Mouse (Mus musculus) granulocyte monocyte progenitor cell, adult 5-6 weeks (primary cell): ENCODE data around the gene Dennd5a. TPM values are rescaled to one million over a fixed set of nuclear protein-coding genes. Genes with fewer than 3 reads are reported as not detected.

Source experiments
- ATAC-seq: replicated peaks from 2 replicates; pipeline ENCODE4 v1.8.0; 2016; ENCODE audit warnings: mild to moderate bottlenecking, moderate TSS enrichment, inconsistent platforms; ENCODE audit not compliant: poor library complexity, severe bottlenecking
- total RNA-seq, 2 experiments: library from RNA; stranded (forward) in 1 of 2; stranded (reverse) in 1 of 2; fragments of 200-712, 200-1000 nt in 1 of 2; fragments of >200 nt in 1 of 2; fragmentation: Nextera tagmentation in 1 of 2; gene quantifications; 2 replicates each; pipeline ENCODE4 v1.2.3; 2014 to 2017

Dennd5a gene
- total RNA-seq, 2 experiments from 2014 or later, result 52.4 to 79.8 TPM

GRCm38 (mm10) chr7:109849750-109850434 lies 110.4 kb downstream of the Dennd5a start:
- no peak for ATAC-seq

DNA sequence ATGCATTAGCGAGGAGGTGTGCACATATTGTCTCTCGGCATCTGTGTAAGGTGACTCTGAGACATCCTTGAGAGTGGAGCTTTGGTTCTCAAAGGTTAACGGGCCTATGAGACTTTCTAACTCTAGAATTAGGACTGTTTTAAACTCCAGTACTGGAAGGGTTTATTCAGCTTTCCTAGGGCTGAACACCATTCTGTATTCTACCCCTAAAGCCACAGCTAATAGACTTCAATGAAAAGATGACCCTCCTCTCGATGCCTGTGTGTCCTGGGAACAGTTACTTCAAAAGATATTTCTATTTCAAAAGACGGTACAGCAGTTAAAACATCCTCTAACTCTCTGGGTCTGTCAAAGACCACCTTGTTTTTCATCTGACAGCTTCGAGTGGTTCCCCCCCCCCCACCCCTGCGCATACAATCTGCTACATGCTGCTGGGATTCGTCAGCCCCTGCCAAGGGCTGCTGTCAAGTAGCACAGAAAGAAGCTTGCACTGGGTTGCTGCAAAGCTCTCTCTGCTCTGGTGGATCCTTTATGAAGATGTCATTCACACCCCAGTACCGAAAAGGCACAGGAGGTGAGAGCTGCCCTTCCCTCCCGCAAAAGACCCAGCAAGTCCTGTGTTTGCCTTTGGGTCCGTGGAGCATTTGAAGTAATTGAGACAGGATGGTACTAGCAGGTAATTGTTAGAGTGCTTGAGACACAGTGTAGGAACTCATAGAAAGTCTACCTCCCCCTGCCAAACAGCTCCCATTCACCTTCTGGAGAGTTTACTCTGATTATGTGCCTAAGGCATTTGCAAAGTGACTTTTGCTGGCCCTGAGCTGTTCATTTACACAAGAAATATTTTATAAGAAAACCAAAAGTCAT lies 111.2 kb downstream of the Dennd5a start:
- ATAC-seq, result no peak

- no peak for ATAC-seq
Observed at GRCm38 (mm10) chr7:109844100-109844499, 116.2 kb downstream of the Dennd5a start.

Other genes starting within 250 kb of the Dennd5a start
- not detected in 2 replicates for gene BC051019, start 236.6 kb downstream of the Dennd5a start, total RNA-seq (2014; fragmentation: Nextera tagmentation)
- gene BC051019, start 236.6 kb downstream of the Dennd5a start, total RNA-seq (2017), result not detected in 2 replicates
- not detected in 2 replicates for gene Ascl3, start 228.7 kb downstream of the Dennd5a start, total RNA-seq (2014; fragmentation: Nextera tagmentation)
- gene Ascl3, start 228.7 kb downstream of the Dennd5a start, total RNA-seq (2017), result not detected in 2 replicates
- gene Tmem9b, start 207.6 kb downstream of the Dennd5a start, total RNA-seq (2014; fragmentation: Nextera tagmentation), result 29.3 and 33.6 TPM in 2 replicates
- 20.3 and 28.0 TPM in 2 replicates for gene Tmem9b, start 207.6 kb downstream of the Dennd5a start, total RNA-seq (2017)
- not detected in 2 replicates for gene Nrip3, start 178.4 kb downstream of the Dennd5a start, total RNA-seq (2014; fragmentation: Nextera tagmentation)
- gene Nrip3, start 178.4 kb downstream of the Dennd5a start, total RNA-seq (2017), result not detected in 2 replicates
- not detected in 2 replicates for gene Scube2, start 94.8 kb downstream of the Dennd5a start, total RNA-seq (2014; fragmentation: Nextera tagmentation)
- not detected in 2 replicates for gene Scube2, start 94.8 kb downstream of the Dennd5a start, total RNA-seq (2017)
- gene Tmem41b, start 26.5 kb upstream of the Dennd5a start, total RNA-seq (2014; fragmentation: Nextera tagmentation), result 18.8 and 30.2 TPM in 2 replicates
- gene Tmem41b, start 26.5 kb upstream of the Dennd5a start, total RNA-seq (2017), result 21.6 and 40.5 TPM in 2 replicates
- gene Ipo7, start 57.8 kb upstream of the Dennd5a start, total RNA-seq (2014; fragmentation: Nextera tagmentation), result 111 and 115 TPM in 2 replicates
- 239 and 262 TPM in 2 replicates for gene Ipo7, start 57.8 kb upstream of the Dennd5a start, total RNA-seq (2017)
- 13.4 and 21.6 TPM in 2 replicates for gene Zfp143, start 100.7 kb upstream of the Dennd5a start, total RNA-seq (2014; fragmentation: Nextera tagmentation)
- 27.1 and 37.4 TPM in 2 replicates for gene Zfp143, start 100.7 kb upstream of the Dennd5a start, total RNA-seq (2017)
- gene Wee1, start 161.6 kb upstream of the Dennd5a start, total RNA-seq (2014; fragmentation: Nextera tagmentation), result 50.6 and 50.9 TPM in 2 replicates
- gene Wee1, start 161.6 kb upstream of the Dennd5a start, total RNA-seq (2017), result 31.9 and 33.1 TPM in 2 replicates